Mouse (Mus musculus): Measurements from ENCODE around the gene Aldh6a1. TPM values are rescaled to one million over a fixed set of nuclear protein-coding genes. Genes with fewer than 3 reads are reported as not detected.

Gene Aldh6a1
- polyA plus RNA-seq, 1 experiment from 2014 or later = 43.4 TPM

- H3K4me2 ChIP-seq (replicated peaks; ENCODE audit: low read depth) = no peak overlapping the region
These were observed 12.1 kb downstream of the Aldh6a1 start for GRCm38 (mm10) chr12:84438697-84439096.

GRCm38 (mm10) chr12:84429825-84430224 lies 21.0 kb downstream of the Aldh6a1 start:
- Histone ChIP-seq H3K36me3 (ENCODE audit: control insufficient read depth, insufficient read depth, low read length) (peaks cover 12% of the 10 kb centered on the region; the same call in 1 of the 2 replicates), H3K4me1 (replicated peaks; ENCODE audit: control insufficient read depth, insufficient read depth) (no peaks in the 10 kb centered on the region), H3K9me3 (ENCODE audit: control insufficient read depth, low read length) (no peaks in the 10 kb centered on the region), H3K27ac (replicated peaks) (no peak overlapping the region), H3K4me3 (ENCODE audit: low read depth, low read length) (no peak overlapping the region), H3K4me2 (replicated peaks; ENCODE audit: low read depth) (no peak overlapping the region), H3K9ac (ENCODE audit: low read length) (no peak overlapping the region), H3K27me3 (ENCODE audit: control insufficient read depth, insufficient read depth, low read length) (no peaks in the 10 kb centered on the region)
- DNase-seq (ENCODE audit: low spot score) (no peak), ATAC-seq (ENCODE audit: low FRiP score, low TSS enrichment) (no peak)
- TF ChIP-seq EP300 (optimal IDR thresholded peaks at IDR 0.05) = no peak
- WGBS = 60% methylated on average over 2 of the region's 2 CpGs

More at GRCm38 (mm10) chr12:84438697-84439096, 12.1 kb downstream of the Aldh6a1 start:
- no peak overlapping the region for H3K4me3 ChIP-seq (ENCODE audit: low read depth, low read length)
- 59% methylated on average over 2 of the region's 2 CpGs for WGBS
- DNase-seq (ENCODE audit: low spot score) (no peak), ATAC-seq (ENCODE audit: low FRiP score, low TSS enrichment) (no peak)
- H3K27ac ChIP-seq (replicated peaks) = no peak overlapping the region
- H3K4me1 ChIP-seq (replicated peaks; ENCODE audit: control insufficient read depth, insufficient read depth) = no peaks in the 10 kb centered on the region
- H3K27me3 ChIP-seq (ENCODE audit: control insufficient read depth, insufficient read depth, low read length) = no peaks in the 10 kb centered on the region
- peaks cover 6% of the 10 kb centered on the region for H3K36me3 ChIP-seq (ENCODE audit: control insufficient read depth, insufficient read depth, low read length)
- no peaks in the 10 kb centered on the region for H3K9me3 ChIP-seq (ENCODE audit: control insufficient read depth, low read length)
- no peak for TF ChIP-seq EP300 (optimal IDR thresholded peaks at IDR 0.05)
- TF ChIP-seq CTCF (IDR thresholded peaks at IDR 0.05; ENCODE audit: low read depth) = no peak
- no peak overlapping the region for H3K9ac ChIP-seq (ENCODE audit: low read length)

- Histone ChIP-seq H3K4me3 (ENCODE audit: low read depth, low read length) (no peak overlapping the region), H3K4me2 (replicated peaks; ENCODE audit: low read depth) (no peak overlapping the region), H3K9me3 (ENCODE audit: control insufficient read depth, low read length) (no peaks in the 10 kb centered on the region), H3K4me1 (replicated peaks; ENCODE audit: control insufficient read depth, insufficient read depth) (no peaks in the 10 kb centered on the region), H3K27me3 (ENCODE audit: control insufficient read depth, insufficient read depth, low read length) (no peaks in the 10 kb centered on the region), H3K9ac (ENCODE audit: low read length) (no peak overlapping the region), H3K27ac (replicated peaks) (no peak overlapping the region), H3K36me3 (ENCODE audit: control insufficient read depth, insufficient read depth, low read length) (no peaks in the 10 kb centered on the region)
- DNase-seq (ENCODE audit: low spot score) (no peak), ATAC-seq (ENCODE audit: low FRiP score, low TSS enrichment) (no peak)
- 54% methylated on average over 3 of the region's 3 CpGs for WGBS
- TF ChIP-seq EP300 (optimal IDR thresholded peaks at IDR 0.05) (no peak), CTCF (IDR thresholded peaks at IDR 0.05; ENCODE audit: low read depth) (no peak)
These were observed 26.8 kb downstream of the Aldh6a1 start for GRCm38 (mm10) chr12:84423990-84424389.

GRCm38 (mm10) chr12:84417605-84417922 lies 33.2 kb downstream of the Aldh6a1 start:
- no peaks in the 10 kb centered on the region for H3K27me3 ChIP-seq (ENCODE audit: control insufficient read depth, insufficient read depth, low read length)
- DNase-seq (ENCODE audit: low spot score) (no peak), ATAC-seq (ENCODE audit: low FRiP score, low TSS enrichment) (no peak)
- H3K27ac ChIP-seq (replicated peaks) = peak overlapping the region; percentile 75; the same call in 1 of the 2 replicates
- H3K36me3 ChIP-seq (ENCODE audit: control insufficient read depth, insufficient read depth, low read length) = no peaks in the 10 kb centered on the region
- no peak for TF ChIP-seq CTCF (IDR thresholded peaks at IDR 0.05; ENCODE audit: low read depth)
- TF ChIP-seq EP300 (optimal IDR thresholded peaks at IDR 0.05) = no peak
- 37% methylated on average over 18 of the region's 18 CpGs for WGBS
- no peaks in the 10 kb centered on the region for H3K9me3 ChIP-seq (ENCODE audit: control insufficient read depth, low read length)
- H3K4me2 ChIP-seq (replicated peaks; ENCODE audit: low read depth) = peak overlapping the region; percentile 62
- no peaks in the 10 kb centered on the region for H3K4me1 ChIP-seq (replicated peaks; ENCODE audit: control insufficient read depth, insufficient read depth)
- peak overlapping the region; percentile 59 for H3K4me3 ChIP-seq (ENCODE audit: low read depth, low read length)
- peak overlapping the region; percentile 75 for H3K9ac ChIP-seq (ENCODE audit: low read length)

- TF ChIP-seq EP300 (optimal IDR thresholded peaks at IDR 0.05) = no peak
- no peak for TF ChIP-seq CTCF (IDR thresholded peaks at IDR 0.05; ENCODE audit: low read depth)
These were observed 33.8 kb downstream of the Aldh6a1 start, which contains the start of gene Rnf113a2 for GRCm38 (mm10) chr12:84416834-84417604. Rnf113a2 (plus strand) TSS chr12:84417196.

GRCm38 (mm10) chr12:84408819-84409507 lies 41.8 kb downstream of the Aldh6a1 start, which contains the start of the genes Entpd5 and Bbof1:
Entpd5 (minus strand) TSS chr12:84409029.
Bbof1 (plus strand) TSS chr12:84409071.
- Histone ChIP-seq H3K27me3 (ENCODE audit: control insufficient read depth, insufficient read depth, low read length) (no peaks in the 10 kb centered on the region), H3K4me1 (replicated peaks; ENCODE audit: control insufficient read depth, insufficient read depth) (0 out of 2 replicates have a peak, but pooled peaks cover 2% of the 10 kb centered on the region), H3K27ac (replicated peaks) (peak within 1 kb of the TSS; percentile 94), H3K36me3 (ENCODE audit: control insufficient read depth, insufficient read depth, low read length) (no peaks in the 10 kb centered on the region), H3K4me2 (replicated peaks; ENCODE audit: low read depth) (peak within 1 kb of the TSS; percentile 96), H3K4me3 (ENCODE audit: low read depth, low read length) (peak within 1 kb of the TSS; percentile 77), H3K9ac (ENCODE audit: low read length) (peak within 1 kb of the TSS; percentile 89), H3K9me3 (ENCODE audit: control insufficient read depth, low read length) (no peaks in the 10 kb centered on the region)
- DNase-seq (ENCODE audit: low spot score) = peak; percentile 92
- ATAC-seq (ENCODE audit: low FRiP score, low TSS enrichment) = peak; percentile 95
- 2% methylated on average over 55 of the region's 63 CpGs for WGBS
- TF ChIP-seq CTCF (IDR thresholded peaks at IDR 0.05; ENCODE audit: low read depth) = no peak
- TF ChIP-seq EP300 (optimal IDR thresholded peaks at IDR 0.05) = no peak

More at GRCm38 (mm10) chr12:84416834-84417604, 33.8 kb downstream of the Aldh6a1 start, which contains the start of gene Rnf113a2:
- H3K4me1 ChIP-seq (replicated peaks; ENCODE audit: control insufficient read depth, insufficient read depth) = no peaks in the 10 kb centered on the region
- DNase-seq (ENCODE audit: low spot score) (peak; percentile 87), ATAC-seq (ENCODE audit: low FRiP score, low TSS enrichment) (peak; percentile 95)
- H3K4me3 ChIP-seq (ENCODE audit: low read depth, low read length) = peak within 1 kb of the TSS; percentile 59
- no peaks in the 10 kb centered on the region for H3K9me3 ChIP-seq (ENCODE audit: control insufficient read depth, low read length)
- H3K27me3 ChIP-seq (ENCODE audit: control insufficient read depth, insufficient read depth, low read length) = no peaks in the 10 kb centered on the region
- no peaks in the 10 kb centered on the region for H3K36me3 ChIP-seq (ENCODE audit: control insufficient read depth, insufficient read depth, low read length)
- H3K4me2 ChIP-seq (replicated peaks; ENCODE audit: low read depth) = peak within 1 kb of the TSS; percentile 62
- H3K9ac ChIP-seq (ENCODE audit: low read length) = peak within 1 kb of the TSS; percentile 75
- WGBS = 3% methylated on average over 50 of the region's 50 CpGs
- peak within 1 kb of the TSS; percentile 75 for H3K27ac ChIP-seq (replicated peaks)
